Mouse (Mus musculus) spleen, adult 2 months (tissue): ENCODE data around the gene Cc2d1a. TPM values are rescaled to one million over a fixed set of nuclear protein-coding genes. Genes with fewer than 3 reads are reported as not detected.

Experiments
- DNase-seq, 2 experiments: peaks; one replicate each; pipeline versions ENCODE4 v3.0.0 to v3.0.0-alpha.2; 2012 to 2021; ENCODE audit warnings: low spot score in 2 of 2, low read depth in 1 of 2
- H3K27ac ChIP-seq: fragments of 200-500 bp; 2 replicates; pipeline ENCODE4 v1.5.1; 2012; ENCODE audit warnings: low read length, inconsistent platforms; ENCODE audit not compliant: insufficient read depth
- H3K27me3 ChIP-seq: fragments of 200-500 bp; 2 replicates; pipeline ENCODE4 v1.6.1; 2012; ENCODE audit warnings: mild to moderate bottlenecking, moderate library complexity, low read length, inconsistent platforms; ENCODE audit not compliant: control insufficient read depth, insufficient read depth
- H3K36me3 ChIP-seq: fragments of 200-500 bp; 2 replicates; pipeline ENCODE4 v1.6.1; 2012; ENCODE audit warnings: mild to moderate bottlenecking, low read length, inconsistent platforms; ENCODE audit not compliant: control insufficient read depth, insufficient read depth
- H3K4me1 ChIP-seq: fragments of 200-500 bp; 2 replicates; pipeline ENCODE4 v1.6.1; 2011; ENCODE audit warnings: inconsistent platforms; ENCODE audit not compliant: control insufficient read depth, insufficient read depth, insufficient read length
- H3K4me3 ChIP-seq: fragments of 200-500 bp; 2 replicates; pipeline ENCODE4 v1.5.1; 2011; ENCODE audit warnings: mild to moderate bottlenecking, inconsistent platforms; ENCODE audit not compliant: insufficient read depth, insufficient read length; ENCODE audit errors: extremely low read depth
- CTCF ChIP-seq: fragments of 200-500 bp; IDR thresholded peaks from 2 replicates; pipeline ENCODE4 v1.5.1; 2011; ENCODE audit warnings: mild to moderate bottlenecking, inconsistent platforms; ENCODE audit not compliant: insufficient read depth, insufficient read length, insufficient replicate concordance; ENCODE audit errors: extremely low read depth
- POLR2A ChIP-seq: fragments of 200-500 bp; IDR thresholded peaks from 2 replicates; pipeline ENCODE4 v1.6.1; 2011; ENCODE audit warnings: low read depth, low read length, inconsistent platforms
- WGBS: fragments of 180-500 bp; shearing (Covaris S2); methylation state at CpG from one replicate; pipeline ENCODE4 v1.1.7; 2018; 5-methylcytosine and 5-hydroxymethylcytosine counted together
- polyA plus RNA-seq: library from polyadenylated mRNA; depleted of rRNA; stranded (reverse); fragments of >200 nt; gene quantifications from 2 replicates; pipeline ENCODE4 v1.2.3, GENCODE M21; 2012

Cc2d1a gene
- polyA plus RNA-seq, 1 experiment: 21.0 TPM

GRCm38 (mm10) chr8:84148531-84148850, 755 bp upstream of the Cc2d1a start:
- no peak for DNase-seq
- peaks cover 6% of the 10 kb centered on the region for H3K36me3 ChIP-seq
- H3K4me1 ChIP-seq: peaks cover 2% of the 10 kb centered on the region; the same call in 1 of the 2 replicates
- H3K27ac ChIP-seq: no peak overlapping the region
- H3K4me3 ChIP-seq: peak overlapping the region; percentile 78; the same call in 1 of the 2 replicates
- TF ChIP-seq CTCF (no peak), POLR2A (no peak)
- no peaks in the 10 kb centered on the region for H3K27me3 ChIP-seq
- WGBS: 94% methylated on average over 5 of the region's 5 CpGs

- Histone ChIP-seq H3K36me3 (peaks cover 14% of the 10 kb centered on the region), H3K27ac (0 out of 2 replicates have a peak overlapping the region, but pooled peaks have one; percentile 15), H3K4me1 (peaks cover 2% of the 10 kb centered on the region; the same call in 1 of the 2 replicates), H3K27me3 (no peaks in the 10 kb centered on the region), H3K4me3 (peak overlapping the region; percentile 78)
- TF ChIP-seq POLR2A (no peak), CTCF (no peak)
- DNase-seq: peak in 1 of 2 experiments; percentile 37
- WGBS: 5% methylated on average over 14 of the region's 14 CpGs
Measured at GRCm38 (mm10) chr8:84147324-84147766, 391 bp downstream of the Cc2d1a start.

- Histone ChIP-seq H3K27ac (no peak overlapping the region), H3K4me1 (peaks cover 2% of the 10 kb centered on the region; the same call in 1 of the 2 replicates), H3K4me3 (no peak overlapping the region), H3K27me3 (no peaks in the 10 kb centered on the region), H3K36me3 (peaks cover 35% of the 10 kb centered on the region)
- no peak for TF ChIP-seq POLR2A
- no peak for TF ChIP-seq CTCF
- DNase-seq: no peak
- 90% methylated on average over 8 of the region's 8 CpGs for WGBS
Measured at GRCm38 (mm10) chr8:84144636-84145245, 3.0 kb downstream of the Cc2d1a start.

- no peak overlapping the region for H3K4me3 ChIP-seq
- peaks cover 60% of the 10 kb centered on the region for H3K36me3 ChIP-seq
Measured at GRCm38 (mm10) chr8:84140838-84141237, 6.9 kb downstream of the Cc2d1a start.

GRCm38 (mm10) chr8:84137848-84138247, 9.9 kb downstream of the Cc2d1a start:
- Histone ChIP-seq H3K27me3 (no peaks in the 10 kb centered on the region), H3K27ac (no peak overlapping the region), H3K4me1 (0 out of 2 replicates have a peak, but pooled peaks cover 2% of the 10 kb centered on the region), H3K36me3 (peaks cover 69% of the 10 kb centered on the region), H3K4me3 (no peak overlapping the region)
- no peak for TF ChIP-seq CTCF
- TF ChIP-seq POLR2A: no peak
- WGBS: 93% methylated on average over 3 of the region's 3 CpGs
- DNase-seq: no peak

More at GRCm38 (mm10) chr8:84140838-84141237, 6.9 kb downstream of the Cc2d1a start:
- 82% methylated on average over 4 of the region's 4 CpGs for WGBS
- H3K27me3 ChIP-seq: no peaks in the 10 kb centered on the region
- H3K27ac ChIP-seq: no peak overlapping the region
- DNase-seq: no peak
- no peaks in the 10 kb centered on the region for H3K4me1 ChIP-seq
- TF ChIP-seq CTCF (no peak), POLR2A (no peak)

GRCm38 (mm10) chr8:84132225-84132624, 15.5 kb downstream of the Cc2d1a start:
- Histone ChIP-seq H3K4me3 (no peak overlapping the region), H3K4me1 (peaks cover 7% of the 10 kb centered on the region; the same call in 1 of the 2 replicates), H3K27me3 (no peaks in the 10 kb centered on the region), H3K27ac (peak overlapping the region; percentile 43), H3K36me3 (peaks cover 29% of the 10 kb centered on the region)
- 34% methylated on average over 8 of the region's 8 CpGs for WGBS
- TF ChIP-seq CTCF (no peak), POLR2A (no peak)
- DNase-seq: no peak

- TF ChIP-seq POLR2A (no peak), CTCF (no peak)
- peaks cover 7% of the 10 kb centered on the region; the same call in 1 of the 2 replicates for H3K4me1 ChIP-seq
- peaks cover 22% of the 10 kb centered on the region for H3K36me3 ChIP-seq
- no peak overlapping the region for H3K27ac ChIP-seq
- no peak for DNase-seq
- no peak overlapping the region for H3K4me3 ChIP-seq
- WGBS: 92% methylated on average over 30 of the region's 30 CpGs
- no peaks in the 10 kb centered on the region for H3K27me3 ChIP-seq
Measured at GRCm38 (mm10) chr8:84130806-84131205, 16.9 kb downstream of the Cc2d1a start.
